Mouse (Mus musculus) left cerebral cortex, postnatal 14 days (tissue): ENCODE data around the gene Ate1. TPM values are rescaled to one million over a fixed set of nuclear protein-coding genes. Genes with fewer than 3 reads are reported as not detected.

Experiments
- DNase-seq, 2 experiments: peaks; one replicate each; pipeline ENCODE4 v3.0.0; 2021 to 2022; ENCODE audit warnings: low spot score in 2 of 2, mixed read lengths in 1 of 2
- intact Hi-C: fragments of 180-260 bp; cut with DNase I; formaldehyde crosslinking; loops from one replicate; pipeline ENCODE4 v1.15.1; 2025
- total RNA-seq, 2 experiments: library from RNA; stranded (reverse); gene quantifications; 2 replicates each; pipeline ENCODE4 v1.2.3; 2021

Gene Ate1
- total RNA-seq, 2 experiments from 2014 or later = 52.2 to 54.0 TPM

DNA sequence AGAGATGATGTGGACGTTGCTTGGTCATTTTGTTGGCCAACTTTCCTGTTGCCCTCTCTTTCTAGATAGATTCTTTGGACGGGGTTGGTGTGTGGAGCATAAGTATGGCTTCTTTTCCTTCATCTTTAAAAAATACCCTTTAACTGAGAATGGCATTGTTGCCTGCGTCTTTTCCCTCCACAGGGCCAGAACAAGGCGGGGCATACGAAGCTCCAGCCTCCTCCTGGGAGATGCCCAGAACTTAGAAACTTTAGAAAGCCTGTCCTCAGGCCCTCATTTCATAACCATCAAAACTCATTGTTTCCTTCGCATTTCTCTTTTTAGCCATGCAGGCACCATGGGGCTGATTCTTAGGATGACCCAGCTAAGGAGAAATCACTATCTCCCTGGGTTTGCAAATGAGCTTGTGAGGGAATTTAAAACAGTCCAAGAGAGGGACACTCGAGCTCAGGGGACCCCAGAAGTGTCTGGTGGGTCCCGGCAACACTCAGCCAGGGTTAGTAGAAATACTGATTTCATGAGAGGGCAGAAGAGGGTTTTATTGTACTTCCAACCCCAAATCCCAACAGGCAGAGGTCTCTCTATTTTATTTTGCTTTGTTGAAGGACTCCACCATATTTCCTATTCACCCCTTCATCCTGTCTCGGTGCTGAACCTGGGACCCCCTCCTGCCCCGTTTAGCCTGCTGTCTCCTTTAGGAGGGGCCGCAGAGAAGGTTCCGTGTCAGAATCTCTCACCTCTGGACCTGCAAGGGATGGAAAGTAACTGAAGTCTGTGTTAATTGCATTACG lies 151.9 kb downstream of the Ate1 start:
- intact Hi-C loops = no loop called here
- no peak for DNase-seq

DNA sequence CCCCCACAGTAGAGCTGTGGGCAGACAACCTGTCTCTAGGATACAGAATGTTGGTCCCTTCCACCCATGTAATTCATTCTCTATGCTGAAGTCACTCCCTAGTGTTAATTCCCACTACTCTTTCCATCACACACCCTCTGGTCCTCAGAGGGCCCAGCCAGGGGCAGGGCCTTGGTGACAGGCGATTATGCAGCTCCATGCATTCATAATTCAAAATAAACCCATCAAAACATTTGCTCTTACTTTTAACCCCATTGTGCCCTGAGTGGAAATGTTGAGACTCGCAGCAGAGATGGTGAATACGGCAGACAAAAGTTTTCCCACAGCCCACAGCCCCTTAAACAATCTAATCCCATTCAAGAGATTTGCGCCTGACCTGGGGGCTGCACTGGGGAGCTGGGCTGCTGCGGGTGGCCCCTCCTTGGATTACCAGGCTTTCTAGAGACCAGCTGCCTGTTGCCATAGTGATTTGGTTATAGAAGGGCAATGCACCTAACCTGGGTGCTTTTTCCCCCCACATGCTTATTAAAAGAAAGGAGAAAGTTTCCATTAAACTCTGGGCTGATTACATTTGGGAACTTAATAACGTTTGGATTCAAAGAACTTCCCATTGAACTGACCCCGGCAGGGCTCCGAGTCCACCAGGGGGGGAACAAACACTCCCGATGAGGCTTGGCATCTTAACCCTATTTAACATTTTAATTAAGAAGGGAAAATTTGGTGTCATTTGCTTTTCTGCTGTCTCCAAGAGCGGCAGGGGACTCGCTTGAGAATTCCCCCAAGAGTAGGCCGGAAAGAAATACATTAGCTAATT lies 152.7 kb downstream of the Ate1 start:
- DNase-seq = no peak
- intact Hi-C loops = no loop called here

DNA sequence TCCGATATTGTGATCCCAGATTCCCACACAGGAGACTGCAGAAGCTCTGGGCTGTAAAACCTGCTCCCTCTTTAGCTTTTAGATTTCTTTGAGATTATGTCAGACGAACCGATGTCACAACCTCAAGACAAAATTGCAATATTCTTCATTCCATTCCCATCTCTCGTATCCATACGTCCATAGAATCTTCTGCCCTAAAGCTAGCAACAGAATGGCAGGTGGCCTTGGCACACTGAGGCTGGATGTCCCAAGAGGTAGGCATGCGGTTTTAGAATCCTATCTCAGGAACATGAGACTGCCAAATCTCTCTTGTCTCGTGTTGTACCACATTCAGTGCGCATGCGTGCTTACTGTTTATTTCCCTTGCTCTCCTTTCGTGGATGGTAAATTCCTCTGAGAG lies 154.5 kb downstream of the Ate1 start:
- DNase-seq = no peak
- intact Hi-C loops = no loop called here

Other genes with a start within 250 kb of the Ate1 start
- gene Nsmce4a, start 52.7 kb upstream of the Ate1 start, total RNA-seq = 10 to 100 TPM; 28.0 to 31.0 TPM
- gene Tacc2, start 57.1 kb upstream of the Ate1 start, total RNA-seq = 10 to 100 TPM; 68.9 to 70.3 TPM